Mouse (Mus musculus) lung, adult 2 months (tissue): Measurements from ENCODE around the gene 1700025B11Rik.

Source experiments
- CTCF ChIP-seq: fragments of 200-500 bp; IDR thresholded peaks from 2 replicates; pipeline ENCODE4 v1.5.1; 2011; ENCODE audit warnings: mild to moderate bottlenecking, low read length, control low read depth; ENCODE audit not compliant: insufficient read depth
- POLR2A ChIP-seq: fragments of 200-500 bp; IDR thresholded peaks from 2 replicates; pipeline ENCODE4 v1.6.1; 2011; ENCODE audit warnings: low read depth, mild to moderate bottlenecking, control low read depth, low read length, borderline replicate concordance; ENCODE audit errors: extremely low read depth

GRCm38 (mm10) chr15:77606069-77606468 is 44.4 kb upstream of the 1700025B11Rik start:
- TF ChIP-seq POLR2A = no peak
- no peak for TF ChIP-seq CTCF
